Mouse (Mus musculus): ENCODE measurements around the gene Fscn3. TPM values are rescaled to one million over a fixed set of nuclear protein-coding genes. Genes with fewer than 3 reads are reported as not detected.

Gene Fscn3
- total RNA-seq, 1 experiment from 2014 or later: not detected

DNA sequence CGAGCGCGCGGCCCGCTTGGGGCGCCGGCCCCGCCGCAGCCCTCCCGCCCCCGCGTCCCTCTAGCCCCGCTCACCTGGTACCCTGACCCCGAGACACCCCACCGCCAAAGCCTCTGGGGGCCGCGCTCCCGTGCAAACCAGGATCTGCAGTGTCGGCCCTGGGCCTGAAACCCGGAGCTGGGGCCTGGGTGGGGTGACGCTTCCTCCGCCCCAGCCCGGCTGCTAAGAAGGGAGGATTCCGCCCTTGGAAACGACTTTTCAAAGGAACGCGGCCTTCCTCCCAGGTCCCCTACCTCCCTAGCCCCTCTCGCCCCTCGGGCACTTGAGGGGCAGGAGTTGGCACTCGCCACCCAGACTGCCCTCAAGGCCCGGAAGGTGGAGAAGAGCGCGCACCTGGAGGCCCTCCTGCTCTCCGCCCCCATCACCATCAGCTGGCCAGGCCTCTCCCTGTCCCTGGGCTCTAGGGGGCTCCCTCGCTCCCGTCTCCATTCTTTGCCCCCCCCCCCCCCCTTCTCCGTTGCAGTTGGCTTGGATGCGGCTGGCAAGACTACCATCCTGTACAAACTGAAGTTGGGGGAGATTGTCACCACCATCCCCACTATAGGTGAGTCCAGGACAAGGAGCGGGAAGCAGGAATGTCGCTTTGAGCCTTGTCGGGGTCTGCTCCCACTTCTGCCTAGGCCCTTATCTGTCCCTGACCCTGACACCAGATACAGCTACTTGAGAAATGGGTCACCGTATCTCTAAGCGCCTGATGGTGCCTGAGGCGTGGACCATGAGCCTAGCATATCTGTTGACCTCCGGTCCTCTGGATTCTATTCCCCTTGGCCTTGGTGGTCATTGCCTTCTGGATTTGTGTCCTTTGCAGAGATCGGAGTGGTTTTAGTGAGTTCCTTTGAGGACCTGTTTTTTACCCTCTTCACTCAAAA lies 3.6 kb upstream of the Fscn3 start:
- ATAC-seq (replicated peaks; ENCODE audit: insufficient number of reproducible peaks, low FRiP score, low TSS enrichment, poor library complexity, severe bottlenecking): no peak

DNA sequence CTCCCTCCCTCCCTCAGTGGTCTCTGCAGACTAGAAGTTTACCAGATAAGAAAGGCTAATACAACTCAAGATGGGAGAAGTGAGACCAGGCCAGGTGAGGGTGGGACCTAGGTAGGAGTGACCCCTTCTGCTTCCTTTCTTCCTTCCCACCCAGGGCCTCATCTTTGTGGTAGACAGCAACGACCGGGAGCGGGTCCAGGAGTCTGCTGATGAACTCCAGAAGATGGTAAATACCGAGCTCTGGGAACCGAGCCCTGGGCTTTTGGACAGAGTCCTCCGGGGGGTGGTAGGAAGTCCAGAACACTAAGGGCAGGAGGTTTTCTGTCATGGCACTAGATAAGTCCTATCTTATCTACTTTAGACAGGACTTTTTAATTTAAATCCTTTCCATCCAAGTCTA lies 2.6 kb upstream of the Fscn3 start:
- ATAC-seq (replicated peaks; ENCODE audit: insufficient number of reproducible peaks, low FRiP score, low TSS enrichment, poor library complexity, severe bottlenecking): no peak

DNA sequence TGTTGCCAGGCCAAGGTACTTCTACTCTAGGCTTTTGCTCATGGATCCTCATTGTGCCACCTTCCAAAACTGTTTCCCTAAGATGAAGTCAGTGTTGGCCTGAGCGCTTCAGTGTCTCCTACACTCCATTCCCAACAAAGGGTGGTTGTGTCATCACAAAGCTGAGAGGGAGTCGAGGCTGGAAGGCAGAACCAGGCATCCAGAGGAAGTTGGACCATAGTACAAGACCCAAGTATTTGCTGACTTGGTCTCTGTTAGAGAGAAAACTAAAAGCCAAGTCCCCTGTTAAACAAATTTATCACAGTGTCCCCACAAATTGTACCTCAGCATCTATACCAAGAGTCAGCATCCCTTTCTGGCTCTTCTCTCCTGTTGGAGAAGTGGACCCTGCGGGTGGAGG lies 701 bp downstream of the Fscn3 start, which contains the start of gene Gcc1:
Gcc1 (minus strand) TSS at position 101 of the 400 bp plus-strand sequence.
- ATAC-seq (replicated peaks; ENCODE audit: insufficient number of reproducible peaks, low FRiP score, low TSS enrichment, poor library complexity, severe bottlenecking): no peak

DNA sequence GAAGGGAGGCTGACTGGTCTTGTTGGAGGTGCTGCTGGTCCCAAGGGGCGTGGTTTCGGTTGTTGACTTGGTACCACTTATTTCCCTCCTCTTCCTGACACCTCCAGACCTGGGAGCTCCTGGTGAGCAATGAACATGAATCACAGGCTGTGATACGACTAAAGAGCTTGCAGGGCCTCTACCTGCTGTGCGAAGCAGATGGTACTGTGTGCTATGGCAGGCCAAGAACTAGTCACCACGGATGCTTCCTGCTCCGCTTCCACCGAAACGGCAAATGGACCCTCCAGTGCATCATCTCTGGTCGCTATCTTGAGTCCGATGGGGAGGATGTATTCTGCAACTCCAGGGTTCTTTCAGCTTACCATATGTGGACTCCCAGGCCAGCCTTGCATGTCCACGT lies 2.3 kb downstream of the Fscn3 start:
- no peak for ATAC-seq (replicated peaks; ENCODE audit: insufficient number of reproducible peaks, low FRiP score, low TSS enrichment, poor library complexity, severe bottlenecking)

DNA sequence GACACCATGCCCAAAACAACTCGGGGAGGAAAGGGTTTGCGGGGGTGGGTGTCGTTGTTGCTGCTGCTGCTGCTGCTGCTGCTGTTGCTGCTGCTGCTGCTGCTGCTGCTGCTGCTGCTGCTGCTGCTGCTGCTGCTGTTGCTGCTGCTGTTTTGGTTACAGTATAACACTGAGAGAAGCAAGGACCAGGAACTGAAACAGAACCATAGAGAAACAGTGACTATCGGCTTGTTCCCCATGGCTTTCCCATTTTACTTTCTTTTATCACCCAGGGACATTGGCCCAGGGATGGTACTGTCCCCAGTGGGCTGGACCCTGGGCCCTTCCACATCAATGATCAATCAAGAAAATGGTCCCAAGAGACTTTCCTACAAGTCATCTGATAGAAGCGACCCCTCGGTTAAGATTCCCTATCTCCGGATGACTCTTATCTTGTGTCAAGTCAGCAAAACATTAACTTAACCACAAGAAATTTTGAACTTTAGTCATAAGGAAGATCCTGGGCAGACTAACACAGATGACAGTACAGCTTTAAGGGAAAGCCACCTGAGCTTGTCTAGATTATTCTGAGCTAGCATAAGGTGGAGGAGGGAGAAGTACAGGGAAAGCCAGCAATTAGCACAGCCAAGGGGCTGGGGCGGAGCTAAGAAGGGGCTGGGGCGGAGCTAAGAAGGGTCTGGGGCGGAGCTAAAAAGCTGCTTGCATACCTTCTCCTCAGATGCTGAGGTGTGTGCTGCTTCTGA lies 3.4 kb downstream of the Fscn3 start:
- ATAC-seq (replicated peaks; ENCODE audit: insufficient number of reproducible peaks, low FRiP score, low TSS enrichment, poor library complexity, severe bottlenecking): no peak

DNA sequence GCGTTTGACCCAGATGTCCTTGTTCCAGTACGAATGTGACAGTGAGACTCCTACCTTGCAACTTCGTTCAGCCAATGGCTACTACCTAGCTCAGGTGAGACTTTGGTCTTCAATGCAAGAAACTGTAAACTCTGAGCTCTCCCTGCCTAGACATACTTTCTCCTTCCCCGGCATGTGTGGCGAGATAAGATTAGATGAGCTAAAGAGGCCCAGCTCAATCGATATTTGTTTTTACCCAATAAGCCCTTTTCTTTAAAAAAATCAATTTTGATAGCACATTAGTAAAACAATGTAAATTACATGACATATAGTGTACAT lies 3.9 kb downstream of the Fscn3 start:
- no peak for ATAC-seq (replicated peaks; ENCODE audit: insufficient number of reproducible peaks, low FRiP score, low TSS enrichment, poor library complexity, severe bottlenecking)

DNA sequence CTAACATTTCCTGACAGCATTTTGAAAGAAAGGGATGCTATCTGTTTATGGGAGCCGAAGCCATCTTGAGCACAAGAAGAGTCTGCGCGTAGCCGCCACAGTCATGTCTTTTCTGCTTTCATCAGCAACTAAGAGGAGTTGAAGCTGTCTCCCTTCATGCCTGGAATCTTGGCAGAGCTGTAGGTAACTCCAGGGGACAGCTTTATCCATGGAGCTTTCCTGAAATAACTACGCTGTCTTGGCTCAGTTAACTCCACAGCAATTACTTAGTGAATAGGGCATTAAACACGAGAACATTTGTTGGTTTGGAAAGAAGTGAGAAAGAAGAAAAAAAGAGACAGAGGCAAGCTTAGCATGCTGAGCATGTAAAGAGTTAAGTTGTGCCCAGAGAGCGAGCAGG lies 20.3 kb downstream of the Fscn3 start:
- ATAC-seq (replicated peaks; ENCODE audit: insufficient number of reproducible peaks, low FRiP score, low TSS enrichment, poor library complexity, severe bottlenecking): no peak

DNA sequence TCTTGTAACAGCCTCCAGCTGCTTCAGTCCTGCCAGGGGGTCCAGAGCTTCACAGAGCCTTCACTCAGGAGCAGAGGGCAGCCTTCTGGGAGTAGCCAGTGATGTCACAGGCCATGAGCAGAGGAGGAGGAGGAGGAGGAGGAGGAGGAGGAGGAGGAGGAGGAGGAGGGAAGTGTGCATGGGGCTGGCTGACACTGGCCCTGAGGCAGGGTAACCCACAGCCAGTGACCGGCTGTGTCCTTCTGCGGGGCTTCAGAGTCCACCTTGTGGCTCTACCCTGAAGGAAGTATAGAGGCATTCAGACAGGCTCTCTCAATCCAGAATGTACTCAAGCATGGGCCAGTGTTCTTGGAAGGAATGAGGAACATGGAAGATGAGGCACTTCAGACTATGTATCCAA lies 21.7 kb downstream of the Fscn3 start, which contains the start of gene Pax4:
Pax4 (minus strand) TSS at position 101 of the 400 bp plus-strand sequence.
- no peak for ATAC-seq (replicated peaks; ENCODE audit: insufficient number of reproducible peaks, low FRiP score, low TSS enrichment, poor library complexity, severe bottlenecking)

DNA sequence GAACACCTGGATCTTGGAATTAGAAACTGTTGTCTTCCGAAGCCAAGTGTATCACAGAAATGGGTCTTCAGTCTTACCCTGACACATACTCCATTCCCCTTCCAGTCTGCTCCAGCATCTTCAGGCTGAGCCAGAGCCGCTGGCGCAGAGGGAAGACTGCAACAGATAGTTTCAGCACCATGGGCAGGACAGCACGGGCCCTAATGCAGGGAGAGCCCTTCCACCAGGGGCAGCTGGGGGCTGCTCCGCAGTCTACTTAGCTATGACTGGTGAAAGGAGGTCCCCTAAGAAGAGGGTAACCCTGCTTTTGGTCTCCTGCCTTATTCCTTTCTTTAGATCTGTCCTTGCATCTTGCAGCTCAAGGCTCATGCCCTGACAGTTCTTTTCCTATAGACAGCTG lies 22.9 kb downstream of the Fscn3 start:
- ATAC-seq (replicated peaks; ENCODE audit: insufficient number of reproducible peaks, low FRiP score, low TSS enrichment, poor library complexity, severe bottlenecking): no peak

DNA sequence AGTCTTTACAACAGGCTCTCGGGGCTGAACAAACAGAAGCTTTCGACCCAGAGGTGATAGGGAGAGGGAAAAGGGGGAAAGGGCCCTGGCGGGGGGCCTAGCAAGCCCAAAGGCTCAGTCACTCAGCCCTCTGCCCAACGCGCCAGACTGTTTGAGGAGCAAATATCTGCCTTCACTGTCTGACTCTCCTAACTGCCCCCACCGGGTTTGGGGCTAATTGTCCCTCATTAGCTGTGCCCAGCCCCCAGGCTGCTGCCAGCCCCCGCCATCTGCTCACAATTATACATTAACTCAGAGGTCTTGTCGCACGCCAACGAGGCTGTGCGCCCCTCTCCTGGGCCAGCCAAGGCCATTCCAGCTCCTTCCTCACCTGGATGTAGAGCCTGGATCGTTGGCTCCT lies 23.4 kb downstream of the Fscn3 start:
- no peak for ATAC-seq (replicated peaks; ENCODE audit: insufficient number of reproducible peaks, low FRiP score, low TSS enrichment, poor library complexity, severe bottlenecking)

DNA sequence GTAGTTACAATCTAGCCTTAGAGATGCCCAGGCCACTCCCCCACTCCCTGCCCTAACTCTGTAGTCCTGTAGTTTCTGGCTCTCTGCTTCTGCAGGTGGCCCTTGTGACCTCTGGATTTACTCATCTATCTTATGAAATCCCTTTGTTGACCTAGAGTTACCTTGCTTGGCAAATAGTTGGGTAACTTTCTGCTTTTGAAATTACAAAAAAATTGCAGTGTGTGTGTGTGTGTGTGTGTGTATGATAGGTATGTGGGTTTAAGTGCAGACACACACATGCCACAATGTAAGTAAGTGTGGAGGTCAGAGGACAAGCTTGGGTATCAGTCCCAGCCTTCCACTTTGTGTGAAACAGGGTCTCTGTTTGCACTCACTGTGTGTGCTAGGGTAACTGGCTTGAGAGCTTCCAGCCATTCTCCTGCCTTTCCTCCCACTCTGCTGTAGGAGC lies 31.7 kb downstream of the Fscn3 start:
- ATAC-seq (replicated peaks; ENCODE audit: insufficient number of reproducible peaks, low FRiP score, low TSS enrichment, poor library complexity, severe bottlenecking): no peak

DNA sequence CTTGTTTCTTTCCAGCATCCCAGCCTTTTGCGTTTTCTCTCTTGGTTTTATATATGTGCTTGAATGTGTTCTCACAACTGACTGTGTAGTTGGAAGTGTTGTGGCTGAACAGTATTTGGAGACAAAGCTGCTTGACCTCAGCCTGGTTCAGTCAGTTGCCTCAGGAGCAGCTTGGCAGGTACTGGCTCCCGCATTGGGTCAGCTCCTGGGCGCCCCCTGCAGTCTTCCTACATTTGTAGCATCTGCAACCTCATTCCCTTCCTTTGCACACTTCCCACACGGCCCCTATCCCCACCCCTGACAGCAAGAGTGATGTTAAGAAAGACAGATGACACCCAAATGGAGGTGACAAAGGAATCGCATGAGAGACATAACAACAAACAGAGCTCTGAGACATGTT lies 32.9 kb downstream of the Fscn3 start:
- no peak for ATAC-seq (replicated peaks; ENCODE audit: insufficient number of reproducible peaks, low FRiP score, low TSS enrichment, poor library complexity, severe bottlenecking)

DNA sequence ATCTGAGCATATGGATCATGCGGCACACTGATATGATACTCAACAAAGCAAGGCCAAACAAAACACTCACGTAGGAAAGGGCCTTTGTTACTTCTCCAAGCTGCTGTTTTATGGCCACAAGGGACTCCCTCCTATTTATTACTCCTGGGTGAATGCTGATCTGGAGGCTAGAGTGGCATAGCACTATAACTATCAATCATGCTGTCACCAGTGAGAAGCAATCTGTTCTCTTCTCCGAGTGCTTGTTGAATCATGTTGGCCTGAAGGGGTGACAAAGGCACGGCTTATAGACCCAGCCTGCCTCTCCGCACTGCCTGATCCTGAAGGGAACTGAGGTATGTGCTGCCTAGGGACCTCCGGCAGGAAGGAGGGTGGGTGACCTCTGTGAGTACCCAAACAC lies 37.0 kb downstream of the Fscn3 start:
- ATAC-seq (replicated peaks; ENCODE audit: insufficient number of reproducible peaks, low FRiP score, low TSS enrichment, poor library complexity, severe bottlenecking): no peak

DNA sequence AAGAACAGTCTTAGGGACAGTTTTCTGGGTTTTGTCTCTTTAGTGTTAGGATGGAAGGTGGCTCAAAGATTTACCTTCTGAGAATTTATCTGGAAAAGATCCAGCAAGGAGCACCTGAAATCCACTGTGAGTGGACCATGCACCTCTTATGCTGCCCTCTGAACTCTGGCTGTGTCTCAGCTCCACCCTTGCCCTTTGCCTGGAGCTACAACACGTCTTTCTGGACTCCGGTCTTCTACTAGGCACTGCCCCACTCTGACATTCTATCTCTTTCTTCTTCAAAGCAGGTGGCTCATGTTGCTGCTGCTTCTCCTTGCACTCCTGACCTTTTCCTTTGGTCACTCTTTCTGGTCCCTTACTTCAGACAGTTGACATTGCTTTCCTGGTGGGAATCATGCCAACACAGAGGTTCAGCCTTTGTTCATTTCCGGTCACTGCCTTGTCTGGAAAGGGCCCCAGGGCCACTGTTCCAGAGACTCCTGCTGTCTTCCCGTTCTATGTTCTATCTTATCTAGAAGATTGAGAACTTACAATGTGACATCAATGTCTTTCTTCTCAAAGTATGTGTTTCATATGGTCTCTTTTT lies 42.5 kb downstream of the Fscn3 start:
- ATAC-seq (replicated peaks; ENCODE audit: insufficient number of reproducible peaks, low FRiP score, low TSS enrichment, poor library complexity, severe bottlenecking): no peak

DNA sequence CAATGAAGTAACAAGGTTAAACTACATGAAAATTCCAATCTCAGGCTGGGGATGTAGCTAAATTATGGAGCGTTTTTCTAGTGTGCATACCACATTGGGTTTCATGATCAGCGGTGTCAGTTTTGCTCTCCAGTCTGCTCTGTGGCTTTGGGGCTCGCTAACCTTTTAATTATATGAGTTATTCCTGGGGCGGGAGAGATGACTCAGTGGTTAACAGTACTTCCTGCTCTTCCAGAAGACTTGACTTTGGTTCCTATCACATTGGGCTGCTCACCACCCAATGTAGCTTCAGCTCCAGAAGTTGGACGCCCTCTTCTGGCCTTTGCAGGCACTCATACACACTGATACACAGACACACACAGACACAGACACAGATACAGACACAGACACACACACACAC lies 43.0 kb downstream of the Fscn3 start:
- no peak for ATAC-seq (replicated peaks; ENCODE audit: insufficient number of reproducible peaks, low FRiP score, low TSS enrichment, poor library complexity, severe bottlenecking)

DNA sequence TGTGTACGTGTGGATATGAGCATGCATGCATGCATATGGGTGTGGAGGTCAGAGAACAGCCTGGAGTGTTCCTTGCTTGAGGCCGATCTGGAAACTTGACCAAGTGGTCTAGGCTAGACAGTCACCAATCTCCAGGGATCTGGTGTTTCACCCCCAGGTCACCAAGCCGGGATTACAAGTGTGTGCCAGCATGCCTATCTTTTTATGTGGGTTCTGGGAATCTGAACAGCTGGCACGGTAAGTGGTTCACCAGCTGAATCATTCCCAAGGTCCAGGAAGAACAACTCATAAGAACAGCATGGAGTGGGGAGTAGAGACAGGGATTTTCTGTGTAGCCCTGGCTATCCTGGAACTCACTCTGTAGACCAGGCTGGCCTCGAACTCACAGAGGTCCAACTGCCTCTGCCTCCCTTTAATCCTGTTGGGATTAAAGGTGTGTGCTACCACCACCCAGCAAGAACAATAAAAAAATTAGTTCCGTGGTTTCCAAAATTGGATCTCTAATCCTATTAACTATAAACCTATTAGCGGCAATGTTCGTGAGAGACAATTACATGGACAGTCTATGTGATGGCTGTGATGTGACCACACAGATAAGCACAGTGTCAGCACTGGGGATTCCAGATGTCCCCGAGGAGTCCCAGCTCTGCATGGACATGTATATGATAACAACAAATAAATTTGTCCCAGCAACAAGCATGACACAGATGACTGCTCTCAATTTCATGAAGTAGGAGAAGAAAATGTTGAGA lies 43.9 kb downstream of the Fscn3 start:
- ATAC-seq (replicated peaks; ENCODE audit: insufficient number of reproducible peaks, low FRiP score, low TSS enrichment, poor library complexity, severe bottlenecking): no peak

DNA sequence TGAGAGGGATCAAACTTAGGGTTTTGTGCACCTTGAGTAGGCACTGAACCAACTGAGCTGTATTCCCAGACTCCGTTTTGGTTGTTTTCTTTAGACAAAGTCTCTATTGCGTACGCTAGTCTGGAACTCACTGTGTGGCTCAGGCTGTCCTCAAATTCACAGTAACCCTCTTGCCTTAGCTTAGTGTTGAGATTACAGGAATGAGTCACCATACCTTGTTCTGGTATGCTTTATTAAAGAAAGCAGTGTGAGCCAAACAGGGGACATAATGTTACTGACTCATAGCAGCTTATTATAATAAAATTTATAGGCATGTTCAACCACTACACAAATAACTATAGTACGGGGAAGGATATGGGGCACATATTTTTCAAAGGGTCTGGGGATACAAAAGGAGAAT lies 46.6 kb downstream of the Fscn3 start:
- no peak for ATAC-seq (replicated peaks; ENCODE audit: insufficient number of reproducible peaks, low FRiP score, low TSS enrichment, poor library complexity, severe bottlenecking)

DNA sequence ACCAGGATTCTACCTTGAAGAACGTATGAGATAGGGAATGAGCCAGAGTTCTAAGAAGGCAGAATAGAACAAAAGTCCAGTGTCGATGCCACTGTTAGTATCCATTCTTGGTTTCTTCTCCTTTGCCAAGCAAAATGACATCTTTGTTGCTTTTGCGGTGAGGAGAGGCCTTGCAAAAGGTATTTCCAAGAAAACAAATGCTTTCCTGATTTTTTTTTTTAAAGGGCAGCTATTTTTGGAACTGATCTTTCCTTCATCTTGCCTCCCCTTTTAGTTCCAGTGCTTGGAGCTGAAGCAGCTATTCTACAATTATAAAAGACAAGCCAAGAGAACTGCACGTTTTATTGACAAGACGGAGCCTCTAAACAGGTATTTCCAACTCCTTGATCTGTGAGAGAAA lies 47.2 kb downstream of the Fscn3 start, which contains the start of gene Snd1:
Snd1 (plus strand) TSS at position 301 of the 400 bp plus-strand sequence.
- no peak for ATAC-seq (replicated peaks; ENCODE audit: insufficient number of reproducible peaks, low FRiP score, low TSS enrichment, poor library complexity, severe bottlenecking)
